Mouse (Mus musculus): ENCODE data around the gene Qpct.

DNA sequence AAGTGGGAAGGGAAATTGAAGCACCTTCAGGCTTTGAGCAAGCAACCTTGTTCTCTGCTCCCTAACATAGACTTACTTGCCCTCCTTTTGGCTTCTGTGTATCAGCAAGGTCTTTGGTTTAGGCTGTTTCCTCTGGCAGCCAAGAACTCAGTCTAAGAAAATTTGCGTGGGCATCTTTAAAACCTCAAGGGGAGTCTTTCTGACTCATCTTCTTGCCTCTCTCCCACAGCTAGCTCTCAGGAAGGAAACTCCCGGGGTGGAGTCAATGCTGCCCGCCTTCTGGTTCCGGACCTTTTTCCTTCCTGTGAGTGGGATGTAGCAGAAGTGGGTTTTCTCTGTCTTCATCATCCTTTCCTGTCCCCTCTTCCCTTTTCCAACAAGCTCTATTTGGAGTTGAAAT is 48.2 kb downstream of the Qpct start:
- TF ChIP-seq TCF12 (IDR thresholded peaks at IDR 0.05; ENCODE audit: insufficient read depth, poor library complexity, severe bottlenecking) (no peak), POLR2A (IDR thresholded peaks at IDR 0.05; ENCODE audit: insufficient read length, low read depth) (no peak), USF1 (IDR thresholded peaks at IDR 0.05; ENCODE audit: low read depth) (no peak), E2F4 (IDR thresholded peaks at IDR 0.05; ENCODE audit: insufficient read depth) (no peak), MYOG (IDR thresholded peaks at IDR 0.05; ENCODE audit: control insufficient read depth in 1 of 3, insufficient read depth in 1 of 3, insufficient read length in 2 of 3, low read depth in 2 of 3) (no peak), REST (IDR thresholded peaks at IDR 0.05; ENCODE audit: insufficient read depth, insufficient read length) (no peak), SRF (IDR thresholded peaks at IDR 0.05; ENCODE audit: control insufficient read depth, insufficient read length, low read depth) (no peak), TCF3 (IDR thresholded peaks at IDR 0.05; ENCODE audit: insufficient read length, low read depth) (no peak)
